Mouse (Mus musculus) testis, postnatal 14 days (tissue): ENCODE data around the gene Olfr111.
"Not testable (repeated sequence)": the region's sequence is repeated elsewhere in the genome, so short reads cannot be mapped to it uniquely, and the experiment has no call there.

Source experiments
- DNase-seq: peaks from one replicate; pipeline ENCODE4 v3.0.0; 2021; ENCODE audit warnings: low spot score

Gene Olfr111

GRCm38 (mm10) chr17:37507730-37508129, at the start of gene Olfr111:
TSS of gene Olfr111 (plus strand) at chr17:37508030.
- no peak for DNase-seq

- DNase-seq: no peak
Observed at GRCm38 (mm10) chr17:37458616-37459015, 49.2 kb upstream of the Olfr111 start, which contains the start of gene Olfr109. TSS of gene Olfr109 (plus strand) at chr17:37458916.

- DNase-seq: no peak
Observed at GRCm38 (mm10) chr17:37483452-37483851, 24.4 kb upstream of the Olfr111 start, which contains the start of gene H2-M2. TSS of gene H2-M2 (minus strand) at chr17:37483552.

- no peak for DNase-seq
Observed at GRCm38 (mm10) chr17:37491930-37492518, 15.8 kb upstream of the Olfr111 start, which contains the start of gene Olfr110. TSS of gene Olfr110 (plus strand) at chr17:37492468.

- DNase-seq: not testable (repeated sequence)
Observed at GRCm38 (mm10) chr17:37524612-37525011, 16.8 kb downstream of the Olfr111 start.

GRCm38 (mm10) chr17:37525427-37525826, 17.6 kb downstream of the Olfr111 start:
- not testable (repeated sequence) for DNase-seq

- DNase-seq: no peak
Observed at GRCm38 (mm10) chr17:37535173-37535572, 27.3 kb downstream of the Olfr111 start.

GRCm38 (mm10) chr17:37538416-37538815, 30.6 kb downstream of the Olfr111 start:
- not testable (repeated sequence) for DNase-seq

- DNase-seq: no peak
Observed at GRCm38 (mm10) chr17:37541454-37542119, 33.8 kb downstream of the Olfr111 start.

- no peak for DNase-seq
Observed at GRCm38 (mm10) chr17:37543800-37544435, 36.1 kb downstream of the Olfr111 start.

- DNase-seq: no peak
Observed at GRCm38 (mm10) chr17:37558913-37559615, 51.2 kb downstream of the Olfr111 start.

- DNase-seq: no peak
Observed at GRCm38 (mm10) chr17:37569351-37569750, 61.5 kb downstream of the Olfr111 start, which contains the start of gene Olfr112. TSS of gene Olfr112 (minus strand) at chr17:37569451.

- no peak for DNase-seq
Observed at GRCm38 (mm10) chr17:37577563-37577962, 69.7 kb downstream of the Olfr111 start, which contains the start of gene Olfr113. TSS of gene Olfr113 (minus strand) at chr17:37577663.
